Mouse (Mus musculus) heart, postnatal 0 days (tissue): ENCODE measurements at regions not wholly inside any gene's neighbourhood (a gene's known extent, or its start where the extent isn't known, plus 50 kb on each side); places are given as distances from the start of the nearest gene placed in this dataset.

ENCODE experiments used
- ATAC-seq: fragments of 200-750 bp; cut with Nextera tagmentation; 2 replicates; pipeline ENCODE4 v1.8.0; 2017; ENCODE audit warnings: low read depth, moderate number of reproducible peaks, moderate library complexity; ENCODE audit not compliant: insufficient read depth
- DNase-seq: peaks from one replicate; pipeline ENCODE4 v3.0.0-alpha.2; 2016; ENCODE audit warnings: low spot score
- H3K27ac ChIP-seq: fragments of 300-500 bp; sonication (generic); 2 replicates; pipeline ENCODE4 v1.5.1; 2014; ENCODE audit warnings: low read depth, mild to moderate bottlenecking
- H3K27me3 ChIP-seq: fragments of 300-500 bp; sonication (generic); 2 replicates; pipeline ENCODE4 v1.6.1; 2014; ENCODE audit warnings: low read length, mixed read lengths; ENCODE audit not compliant: control insufficient read depth, insufficient read depth
- H3K36me3 ChIP-seq: fragments of 300-500 bp; sonication (generic); replicated peaks from 2 replicates; pipeline ENCODE4 v1.6.1; 2014; ENCODE audit warnings: low read length, mixed read lengths; ENCODE audit not compliant: control insufficient read depth, insufficient read depth
- H3K4me1 ChIP-seq: fragments of 300-500 bp; sonication (generic); 2 replicates; pipeline ENCODE4 v1.6.1; 2014; ENCODE audit warnings: antibody characterized with exemption; ENCODE audit not compliant: control insufficient read depth, insufficient read depth
- H3K4me2 ChIP-seq: fragments of 300-500 bp; sonication (generic); 2 replicates; pipeline ENCODE4 v1.6.1; 2014; ENCODE audit warnings: low read depth, mild to moderate bottlenecking, low read length, moderate library complexity
- H3K4me3 ChIP-seq: fragments of 300-500 bp; sonication (generic); 2 replicates; pipeline ENCODE4 v1.5.1; 2014; ENCODE audit warnings: low read depth, low read length
- H3K9ac ChIP-seq: fragments of 300-500 bp; sonication (generic); replicated peaks from 2 replicates; pipeline ENCODE4 v1.6.1; 2014; ENCODE audit warnings: low read depth, low read length, mixed read lengths
- H3K9me3 ChIP-seq: fragments of 300-500 bp; sonication (generic); replicated peaks from 2 replicates; pipeline ENCODE4 v1.6.1; 2016; ENCODE audit warnings: low read length; ENCODE audit not compliant: control insufficient read depth
- CTCF ChIP-seq: IDR thresholded peaks from 2 replicates; pipeline ENCODE4 v1.5.1; 2016; ENCODE audit warnings: antibody characterized with exemption, control low read depth, low read depth
- EP300 ChIP-seq: IDR thresholded peaks from 2 replicates; pipeline ENCODE4 v1.6.1; 2016; ENCODE audit warnings: antibody characterized with exemption, low read depth
- WGBS: fragments of 180-500 bp; shearing (Covaris S2); extraction: QIAGEN DNeasy Blood & Tissue Kit; methylation state at CpG from one replicate; pipeline ENCODE4 v1.1.7; 2014; 5-methylcytosine and 5-hydroxymethylcytosine counted together

DNA sequence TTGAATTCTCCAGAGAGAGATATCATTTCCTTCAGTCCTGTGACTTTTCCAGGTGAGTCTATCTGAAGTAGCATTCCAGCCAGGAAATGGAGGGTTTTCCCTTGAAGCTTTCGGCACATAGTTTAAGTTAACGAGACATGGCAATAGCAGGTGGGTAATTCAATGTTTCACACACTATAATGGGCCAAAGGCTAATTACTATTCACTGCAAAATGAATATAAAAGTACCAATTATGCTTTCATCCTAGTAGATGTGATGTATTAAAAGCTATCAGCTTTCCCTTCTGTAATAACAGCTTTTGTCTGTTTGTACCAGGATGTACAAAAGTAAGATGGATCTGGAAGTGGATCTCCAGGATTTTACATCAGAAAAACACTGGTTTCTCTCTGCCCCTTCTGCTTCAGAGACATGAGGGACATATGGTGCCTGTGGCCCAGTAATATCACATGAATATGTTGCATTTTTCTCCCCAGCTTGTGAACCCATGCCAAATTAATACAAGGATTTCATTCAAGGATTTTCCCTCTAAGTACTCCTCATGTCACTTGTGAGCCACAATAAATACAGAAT, 148.4 kb upstream of the Cdh20 start:
- 90% methylated on average over 2 of the region's 2 CpGs for WGBS
- no peak for DNase-seq
- Histone ChIP-seq H3K9ac (no peak overlapping the region), H3K4me1 (no peaks in the 10 kb centered on the region), H3K4me3 (no peak overlapping the region), H3K27me3 (no peaks in the 10 kb centered on the region), H3K9me3 (no peaks in the 10 kb centered on the region), H3K27ac (no peak overlapping the region), H3K4me2 (no peak overlapping the region), H3K36me3 (no peaks in the 10 kb centered on the region)
- TF ChIP-seq EP300 (no peak), CTCF (no peak)
- ATAC-seq, result no peak

DNA sequence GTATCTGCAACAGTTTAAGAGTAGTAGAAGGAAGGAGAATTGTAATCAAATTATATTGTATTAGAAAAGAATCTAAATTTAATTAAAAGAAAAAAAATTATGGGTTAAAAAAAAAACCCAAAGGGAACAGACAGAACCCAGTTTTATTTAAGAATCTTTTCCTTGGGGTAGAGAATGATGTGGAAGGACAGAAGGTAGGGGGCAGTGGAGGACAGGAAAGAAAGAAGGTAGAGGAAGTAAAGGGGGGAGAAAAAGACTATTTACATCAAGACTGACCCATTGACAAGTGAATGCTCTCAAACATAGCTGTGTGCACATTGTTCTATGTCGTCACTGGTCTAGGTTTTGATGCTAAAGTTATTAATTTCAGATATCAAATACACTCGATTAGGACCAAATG, 142.8 kb upstream of the Cdh20 start:
- no peak for DNase-seq
- Histone ChIP-seq H3K4me2 (no peak overlapping the region), H3K27me3 (no peaks in the 10 kb centered on the region), H3K4me3 (no peak overlapping the region), H3K9me3 (no peaks in the 10 kb centered on the region), H3K4me1 (no peaks in the 10 kb centered on the region), H3K36me3 (no peaks in the 10 kb centered on the region), H3K9ac (no peak overlapping the region), H3K27ac (no peak overlapping the region)
- peak; percentile 53 for TF ChIP-seq CTCF
- TF ChIP-seq EP300, result no peak
- no peak for ATAC-seq
- 55% methylated on average over 2 of the region's 2 CpGs for WGBS

DNA sequence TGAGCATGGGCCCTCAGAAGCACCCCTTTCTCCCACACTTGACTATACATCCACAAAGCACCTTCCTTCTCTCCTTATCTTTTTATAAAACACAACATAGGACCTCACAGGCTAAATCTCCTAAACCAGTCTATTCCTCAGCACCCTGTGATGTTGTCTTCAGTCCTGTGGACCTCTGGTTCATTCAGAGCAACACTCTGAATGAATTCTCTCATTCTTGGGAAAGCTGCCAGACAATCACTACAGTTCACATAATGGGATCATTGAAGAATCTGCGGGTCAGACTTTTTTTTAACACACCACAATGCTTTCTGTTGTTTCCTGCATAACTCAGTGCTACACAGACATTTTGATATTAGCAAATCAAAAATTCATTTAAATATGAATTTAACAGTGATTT, 115.9 kb upstream of the Cdh20 start:
- no peak overlapping the region for H3K4me3 ChIP-seq
- TF ChIP-seq CTCF, result no peak
- no peak for TF ChIP-seq EP300
- no peaks in the 10 kb centered on the region for H3K36me3 ChIP-seq
- H3K27ac ChIP-seq, result no peak overlapping the region
- H3K9ac ChIP-seq, result no peak overlapping the region
- no peaks in the 10 kb centered on the region for H3K9me3 ChIP-seq
- no peak for ATAC-seq
- DNase-seq, result no peak
- no peaks in the 10 kb centered on the region for H3K27me3 ChIP-seq
- WGBS, result 24% methylated on average over 1 of the region's 1 CpGs
- H3K4me1 ChIP-seq, result no peaks in the 10 kb centered on the region
- H3K4me2 ChIP-seq, result no peak overlapping the region
